Mouse (Mus musculus): ENCODE data around the gene Ltbp2.

DNA sequence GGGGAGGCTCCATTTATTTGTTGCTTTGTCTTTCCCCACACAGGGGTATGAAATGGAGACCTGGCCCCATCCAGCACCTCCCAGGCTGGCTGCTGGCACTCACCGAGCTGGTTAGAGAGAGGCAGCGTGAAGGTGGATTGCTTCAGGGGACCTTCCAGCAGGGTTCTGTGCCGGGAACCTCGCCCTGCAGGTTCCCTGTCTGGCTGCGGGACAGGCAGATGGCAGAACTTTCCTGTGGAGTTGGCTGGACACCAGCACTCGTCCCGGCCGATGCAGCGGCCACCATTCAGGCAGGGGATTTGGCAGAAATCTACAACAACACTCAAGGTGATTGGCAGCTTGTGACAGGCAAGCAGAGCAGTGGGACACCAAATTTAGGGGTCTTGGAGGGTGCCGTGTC, 46.4 kb downstream of the Ltbp2 start:
- TF ChIP-seq CTCF (conservative IDR thresholded peaks at IDR 0.05; ENCODE audit: insufficient read depth, insufficient read length, low read depth, low read length) (no peak), POLR2A (IDR thresholded peaks at IDR 0.05; ENCODE audit: low read depth, low read length) (no peak)
